Mouse (Mus musculus) small intestine, adult 2 months (tissue): ENCODE data around the gene Nudt17. TPM values are rescaled to one million over a fixed set of nuclear protein-coding genes. Genes with fewer than 3 reads are reported as not detected.

Experiments used
- H3K27ac ChIP-seq: fragments of 200-500 bp; 2 replicates; pipeline ENCODE4 v1.5.1; 2012; ENCODE audit warnings: low read depth, low read length, control low read depth, inconsistent platforms; ENCODE audit not compliant: insufficient read depth
- H3K27me3 ChIP-seq: fragments of 200-500 bp; 2 replicates; pipeline ENCODE4 v1.6.1; 2012; ENCODE audit warnings: mild to moderate bottlenecking, moderate library complexity, low read length, inconsistent platforms; ENCODE audit not compliant: control insufficient read depth, insufficient read depth
- H3K36me3 ChIP-seq: fragments of 200-500 bp; 2 replicates; pipeline ENCODE4 v1.6.1; 2012; ENCODE audit warnings: mild to moderate bottlenecking, low read length, control low read depth, inconsistent platforms; ENCODE audit not compliant: control insufficient read depth, insufficient read depth
- H3K4me1 ChIP-seq: fragments of 200-500 bp; 2 replicates; pipeline ENCODE4 v1.6.1; 2012; ENCODE audit warnings: low read length, inconsistent platforms, mixed read lengths; ENCODE audit not compliant: control insufficient read depth, insufficient read depth, insufficient read length
- H3K4me3 ChIP-seq: fragments of 200-500 bp; 2 replicates; pipeline ENCODE4 v1.5.1; 2012; ENCODE audit warnings: low read depth, mild to moderate bottlenecking, control low read depth, inconsistent platforms, low read length, moderate library complexity
- CTCF ChIP-seq: fragments of 200-500 bp; IDR thresholded peaks from 2 replicates; pipeline ENCODE4 v1.5.1; 2012; ENCODE audit warnings: low read depth, mild to moderate bottlenecking, control low read depth, inconsistent platforms, low read length, moderate library complexity, mixed read lengths; ENCODE audit not compliant: insufficient replicate concordance, insufficient read length; ENCODE audit errors: extremely low read depth
- POLR2A ChIP-seq: fragments of 200-500 bp; IDR thresholded peaks from 2 replicates; pipeline ENCODE4 v1.6.1; 2012; ENCODE audit warnings: low read depth, mild to moderate bottlenecking, control low read depth, inconsistent platforms, low read length, moderate library complexity
- WGBS: fragments of 180-500 bp; shearing (Covaris S2); methylation state at CpG from one replicate; pipeline ENCODE4 v1.1.7; 2018; 5-methylcytosine and 5-hydroxymethylcytosine counted together
- polyA plus RNA-seq: library from polyadenylated mRNA; depleted of rRNA; stranded (reverse); fragments of >200 nt; gene quantifications from 2 replicates; pipeline ENCODE4 v1.2.3, GENCODE M21; 2012; rRNA removed

Nudt17 gene
- polyA plus RNA-seq, 1 experiment = 0.70 TPM

DNA sequence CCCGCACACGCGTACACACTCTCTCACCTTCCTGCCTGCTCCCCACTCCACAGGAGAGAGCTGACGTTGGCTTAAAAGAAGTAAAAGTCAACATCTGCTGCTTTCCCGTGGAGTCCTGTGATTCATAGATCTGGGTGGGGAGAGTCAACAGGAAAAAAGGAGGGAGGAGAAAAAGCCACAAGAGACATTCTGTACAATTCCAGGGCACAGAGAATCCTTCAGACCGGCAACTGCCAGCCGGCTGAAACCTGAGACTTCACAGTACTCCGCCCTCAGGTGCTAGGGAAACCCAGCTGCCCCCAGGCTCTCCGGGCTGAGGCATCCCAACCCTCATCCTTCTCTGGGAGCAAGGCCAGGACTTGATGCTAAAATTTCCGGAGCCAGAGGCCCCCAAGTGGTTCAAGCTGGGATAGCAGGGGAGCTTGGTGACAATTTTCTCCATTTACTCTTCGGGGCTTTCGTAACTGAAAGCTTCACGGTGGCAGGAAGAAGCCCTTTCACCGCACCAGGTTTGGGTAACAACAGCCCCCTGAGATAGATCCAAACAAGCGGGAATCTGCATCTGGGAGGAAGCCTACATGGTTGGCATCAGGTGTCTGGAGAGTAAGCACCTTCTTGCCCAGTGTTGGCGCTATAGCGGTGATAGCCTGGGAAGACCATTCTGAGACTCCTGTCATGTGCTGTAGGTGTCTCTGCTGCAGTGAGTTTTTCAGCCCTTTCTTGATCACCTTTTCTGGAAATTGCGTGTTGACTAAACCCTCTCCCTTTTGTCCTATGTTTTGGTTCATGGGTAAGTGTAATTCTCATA is 44.7 kb downstream of the Nudt17 start:
- TF ChIP-seq POLR2A (no peak), CTCF (peak; percentile 87; the same call in 1 of the 2 replicates)
- H3K4me3 ChIP-seq = 0 out of 2 replicates have a peak overlapping the region, but pooled peaks have one; percentile 8
- no peaks in the 10 kb centered on the region for H3K4me1 ChIP-seq
- no peaks in the 10 kb centered on the region for H3K27me3 ChIP-seq
- H3K36me3 ChIP-seq = no peaks in the 10 kb centered on the region
- WGBS = 8% methylated on average over 18 of the region's 18 CpGs
- no peak overlapping the region for H3K27ac ChIP-seq

DNA sequence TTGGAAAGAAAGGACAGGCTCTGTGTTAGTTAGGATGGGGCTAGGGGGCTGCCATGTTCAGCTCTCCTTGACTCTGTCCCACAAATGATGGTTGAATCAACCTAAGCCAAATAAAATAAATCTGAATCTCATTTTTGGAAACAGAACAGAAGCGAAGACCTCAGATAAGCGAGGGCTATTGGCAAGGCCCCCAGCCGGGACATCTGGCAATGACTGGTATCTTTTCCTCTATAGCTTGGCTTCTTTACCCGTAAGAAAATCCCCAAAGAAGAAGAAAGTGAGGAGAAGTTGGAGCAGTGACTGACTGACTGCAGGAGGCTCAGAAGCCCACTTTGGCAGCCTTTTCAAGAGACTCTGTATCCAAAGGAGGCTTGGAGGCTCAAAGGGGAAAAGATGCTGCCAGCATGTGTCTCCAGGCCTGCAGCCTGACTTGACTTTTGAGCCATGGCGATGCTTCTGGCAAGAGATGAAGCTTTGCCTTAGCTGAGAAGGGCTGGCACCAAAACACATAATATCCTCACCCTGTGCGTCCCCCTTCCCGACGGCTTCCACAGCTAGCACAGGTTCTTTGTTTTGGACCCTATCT is 45.5 kb downstream of the Nudt17 start:
- H3K27ac ChIP-seq = no peak overlapping the region
- TF ChIP-seq POLR2A = no peak
- no peak for TF ChIP-seq CTCF
- H3K4me3 ChIP-seq = no peak overlapping the region
- H3K27me3 ChIP-seq = no peaks in the 10 kb centered on the region
- WGBS = 69% methylated on average over 8 of the region's 8 CpGs
- H3K36me3 ChIP-seq = no peaks in the 10 kb centered on the region
- H3K4me1 ChIP-seq = no peaks in the 10 kb centered on the region

DNA sequence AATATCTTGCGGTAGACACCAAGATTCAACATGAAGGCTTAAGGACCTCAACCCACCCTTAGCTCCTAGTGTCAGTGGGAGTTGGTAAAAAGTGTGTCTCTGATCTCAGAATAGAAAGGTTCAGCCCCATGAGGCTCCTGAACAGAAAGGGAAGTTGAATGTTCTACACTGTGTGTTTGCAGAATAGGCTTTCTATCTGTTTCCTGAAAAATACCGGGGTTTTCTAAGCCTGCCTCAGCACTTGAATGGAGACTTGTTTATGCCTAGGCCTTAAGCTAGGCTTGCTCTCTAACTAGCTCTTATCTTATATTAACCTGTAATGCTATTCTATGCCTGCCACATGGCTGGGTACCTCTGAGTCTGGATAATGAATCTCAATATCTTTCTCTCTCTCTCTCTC is 47.5 kb downstream of the Nudt17 start:
- no peaks in the 10 kb centered on the region for H3K4me1 ChIP-seq
- WGBS = 76% methylated on average over 2 of the region's 2 CpGs
- H3K27me3 ChIP-seq = no peaks in the 10 kb centered on the region
- no peak overlapping the region for H3K27ac ChIP-seq
- TF ChIP-seq POLR2A (no peak), CTCF (no peak)
- peaks cover 2% of the 10 kb centered on the region; the same call in 1 of the 2 replicates for H3K36me3 ChIP-seq
- no peak overlapping the region for H3K4me3 ChIP-seq

Other genes starting within 250 kb of the Nudt17 start
- gene Hfe2, start 183.4 kb downstream of the Nudt17 start, polyA plus RNA-seq = 0.06 TPM in 1 of 2 replicates, not detected in the other
- gene Txnip, start 150.6 kb downstream of the Nudt17 start, polyA plus RNA-seq = 167 and 384 TPM in 2 replicates
- not detected in 2 replicates for gene Gm16253, start 131.6 kb downstream of the Nudt17 start, polyA plus RNA-seq
- 3.4 and 7.9 TPM in 2 replicates for gene Polr3gl, start 114.4 kb downstream of the Nudt17 start, polyA plus RNA-seq
- 0.44 and 0.63 TPM in 2 replicates for gene Ankrd34a, start 111.9 kb downstream of the Nudt17 start, polyA plus RNA-seq
- gene Lix1l, start 107.4 kb downstream of the Nudt17 start, polyA plus RNA-seq = 2.9 and 7.6 TPM in 2 replicates
- gene Rbm8a, start 78.6 kb downstream of the Nudt17 start, polyA plus RNA-seq = 1.4 and 5.8 TPM in 2 replicates
- 11.0 and 21.1 TPM in 2 replicates for gene Pex11b, start 73.2 kb downstream of the Nudt17 start, polyA plus RNA-seq
- gene Gm42957, start 73.1 kb downstream of the Nudt17 start, polyA plus RNA-seq = 0.05 TPM in 1 of 2 replicates, not detected in the other
- 0.49 and 0.53 TPM in 2 replicates for gene Itga10, start 63.0 kb downstream of the Nudt17 start, polyA plus RNA-seq
- 0.74 and 1.8 TPM in 2 replicates for gene Ankrd35, start 38.4 kb downstream of the Nudt17 start, polyA plus RNA-seq
- 10.1 and 17.9 TPM in 2 replicates for gene Pias3, start 12.2 kb downstream of the Nudt17 start, polyA plus RNA-seq
- 20.0 and 47.6 TPM in 2 replicates for gene Polr3c, start 19.1 kb upstream of the Nudt17 start, polyA plus RNA-seq
- gene Rnf115, start 19.1 kb upstream of the Nudt17 start, polyA plus RNA-seq = 7.5 and 17.7 TPM in 2 replicates
- gene Pdzk1, start 120.7 kb upstream of the Nudt17 start, polyA plus RNA-seq = 11.4 and 58.3 TPM in 2 replicates
- 2.4 and 3.4 TPM in 2 replicates for gene Cd160, start 120.8 kb upstream of the Nudt17 start, polyA plus RNA-seq
- gene Gja5, start 196.1 kb upstream of the Nudt17 start, polyA plus RNA-seq = 0.53 and 0.62 TPM in 2 replicates
- 11.5 and 23.5 TPM in 2 replicates for gene Gpr89, start 196.8 kb upstream of the Nudt17 start, polyA plus RNA-seq
- not detected in 2 replicates for gene Gja8, start 217.5 kb upstream of the Nudt17 start, polyA plus RNA-seq